Mouse (Mus musculus) adrenal gland, adult (tissue): ENCODE measurements around the gene Efs.

Experiments
- DNase-seq, 2 experiments: peaks; one replicate each; pipeline ENCODE4 v3.0.0; 2022 to 2023; ENCODE audit warnings: low spot score in 1 of 2; ENCODE audit not compliant: inconsistent age in 2 of 2

Gene Efs

GRCm38 (mm10) chr14:54926401-54927158 lies 654 bp upstream of the Efs start:
- peak in 1 of 2 experiments; percentile 64 for DNase-seq

GRCm38 (mm10) chr14:54924641-54925348 lies 1.1 kb downstream of the Efs start:
- peak in 1 of 2 experiments; percentile 52 for DNase-seq

- DNase-seq, result no peak
These were observed 5.7 kb downstream of the Efs start for GRCm38 (mm10) chr14:54920076-54920685.

GRCm38 (mm10) chr14:54913343-54913742 lies 12.6 kb downstream of the Efs start:
- peak in 1 of 2 experiments; percentile 49 for DNase-seq

- peak; percentile 76 to 89 for DNase-seq
These were observed 13.0 kb downstream of the Efs start, which contains the start of gene Slc22a17 for GRCm38 (mm10) chr14:54912886-54913285. Slc22a17 (minus strand) TSS chr14:54913132.

GRCm38 (mm10) chr14:54912109-54912850 lies 13.6 kb downstream of the Efs start:
- DNase-seq, result peak; percentile 33 to 46

- DNase-seq, result no peak
These were observed 17.2 kb downstream of the Efs start for GRCm38 (mm10) chr14:54908682-54909081.

GRCm38 (mm10) chr14:54903641-54904040 lies 22.3 kb downstream of the Efs start:
- no peak for DNase-seq

GRCm38 (mm10) chr14:54900383-54900782 lies 25.5 kb downstream of the Efs start:
- DNase-seq, result peak; percentile 62 to 92

GRCm38 (mm10) chr14:54897445-54897844 lies 28.5 kb downstream of the Efs start:
- peak in 1 of 2 experiments; percentile 64 for DNase-seq

- DNase-seq, result peak; percentile 61 to 86
These were observed 31.4 kb downstream of the Efs start for GRCm38 (mm10) chr14:54894296-54895151.

- peak; percentile 99 for DNase-seq
These were observed 32.2 kb downstream of the Efs start for GRCm38 (mm10) chr14:54893651-54894181.

- DNase-seq, result no peak
These were observed 33.7 kb downstream of the Efs start, which contains the start of gene Pabpn1 for GRCm38 (mm10) chr14:54892200-54892599. Pabpn1 (plus strand) TSS chr14:54892500.

GRCm38 (mm10) chr14:54885309-54885708 lies 40.6 kb downstream of the Efs start:
- peak; percentile 33 to 43 for DNase-seq

GRCm38 (mm10) chr14:54884022-54884712 lies 41.8 kb downstream of the Efs start:
- peak; percentile 37 to 62 for DNase-seq

GRCm38 (mm10) chr14:54883154-54884021 lies 42.5 kb downstream of the Efs start, which contains the start of the genes Bcl2l2 and Gm20521:
Bcl2l2 (plus strand) TSS chr14:54883377.
Gm20521 (plus strand) TSS chr14:54883441.
- DNase-seq, result peak; percentile 90 to 96

- peak; percentile 86 to 95 for DNase-seq
These were observed 48.7 kb downstream of the Efs start, which contains the start of gene Ppp1r3e for GRCm38 (mm10) chr14:54877048-54877715. Ppp1r3e (minus strand) TSS chr14:54877550.
